Mouse (Mus musculus): Measurements from ENCODE around the gene Slc25a13.

DNA sequence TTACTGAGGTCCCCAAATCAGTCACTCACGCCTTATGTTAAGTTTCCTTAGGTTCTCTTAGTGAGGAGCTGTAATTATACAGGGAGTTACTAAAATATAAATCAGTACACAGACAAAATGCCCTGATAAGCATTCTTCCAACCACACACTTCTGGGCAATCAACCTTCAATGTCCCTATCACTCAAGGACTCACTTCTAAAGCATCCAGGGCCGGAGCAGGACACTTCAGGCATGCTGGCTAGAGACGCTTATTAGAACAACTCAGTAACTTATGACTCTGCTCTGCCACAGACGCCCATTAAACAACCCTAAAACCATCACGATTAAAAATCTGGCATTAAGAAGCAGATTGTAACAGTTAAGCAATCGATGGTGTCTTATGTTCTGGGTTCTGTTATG, 19.6 kb downstream of the Slc25a13 start:
- TF ChIP-seq CTCF (IDR thresholded peaks at IDR 0.05; ENCODE audit: low read depth), result no peak
- TF ChIP-seq EP300 (IDR thresholded peaks at IDR 0.05; ENCODE audit: low read depth), result no peak

All from heart, postnatal 0 days (tissue).